ENCODE assay signal across 12 mouse cellular contexts in genomic region chr6:22567891-22568290, GRCm38 (mm10).
"Had no signal": no experiment of that assay in that cellular context is flagged by ENCODE, and none has a peak within 500 bp of the region (broad histone marks: within the 10 kb centered on the region; RNA-seq: fewer than 3 reads in every experiment).

No protein-coding gene starts in this region.

- H3K27ac ChIP-seq: layer of hippocampus, adult 2 months; limb, embryonic 12.5 days; liver, embryonic 14.5 days; midbrain, embryonic 13.5 days; stomach, embryonic 15.5 days had no signal

- H3K36me3 ChIP-seq: limb, embryonic 12.5 days; midbrain, embryonic 13.5 days; stomach, embryonic 15.5 days had no signal

- H3K27me3 ChIP-seq: limb, embryonic 12.5 days; midbrain, embryonic 13.5 days; stomach, embryonic 15.5 days had no signal

- H3K4me2 ChIP-seq: limb, embryonic 12.5 days; midbrain, embryonic 13.5 days; stomach, embryonic 15.5 days had no signal

- ATAC-seq: midbrain, embryonic 13.5 days had no signal

- H3K9me3 ChIP-seq: limb, embryonic 12.5 days; midbrain, embryonic 13.5 days; stomach, embryonic 15.5 days had no signal

- H3K4me1 ChIP-seq: limb, embryonic 12.5 days; midbrain, embryonic 13.5 days; stomach, embryonic 15.5 days had no signal

- H3K9ac ChIP-seq: limb, embryonic 12.5 days; liver, embryonic 14.5 days; midbrain, embryonic 13.5 days; stomach, embryonic 15.5 days had no signal

- DNase-seq: kidney, postnatal 10 days; kidney, postnatal 4 days; liver; lung, adult 18-20 months; spleen, adult 18-20 months; thymus, adult 2 months; thymus, postnatal 25 days had no signal

- H3K4me3 ChIP-seq: layer of hippocampus, adult 2 months; limb, embryonic 12.5 days; midbrain, embryonic 13.5 days; stomach, embryonic 15.5 days had no signal
